Mouse (Mus musculus) A20 (cell line): Measurements from ENCODE around the gene Frmd6.
A peak's percentile ranks its signal among the peaks of the same experiment; 100 is the strongest.

Experiments used
- DNase-seq: peaks from one replicate; pipeline ENCODE4 v3.0.0-alpha.2; 2011; ENCODE audit warnings: low read depth, low spot score

Gene Frmd6

GRCm38 (mm10) chr12:70896068-70896467 is 70.8 kb downstream of the Frmd6 start:
- no peak for DNase-seq

GRCm38 (mm10) chr12:70897434-70897833 is 72.1 kb downstream of the Frmd6 start:
- peak; percentile 26 for DNase-seq

GRCm38 (mm10) chr12:70898450-70898849 is 73.1 kb downstream of the Frmd6 start:
- no peak for DNase-seq

- DNase-seq, result no peak
These were observed 79.2 kb downstream of the Frmd6 start for GRCm38 (mm10) chr12:70904471-70904870.

GRCm38 (mm10) chr12:70906867-70907266 is 81.6 kb downstream of the Frmd6 start:
- no peak for DNase-seq

- DNase-seq, result no peak
These were observed 82.3 kb downstream of the Frmd6 start for GRCm38 (mm10) chr12:70907651-70908050.

- no peak for DNase-seq
These were observed 82.8 kb downstream of the Frmd6 start for GRCm38 (mm10) chr12:70908076-70908475.

GRCm38 (mm10) chr12:70910241-70910720 is 85.0 kb downstream of the Frmd6 start:
- peak; percentile 63 for DNase-seq

GRCm38 (mm10) chr12:70911029-70911428 is 85.7 kb downstream of the Frmd6 start:
- DNase-seq, result peak; percentile 79

- peak; percentile 59 for DNase-seq
These were observed 86.5 kb downstream of the Frmd6 start for GRCm38 (mm10) chr12:70911676-70912379.

- DNase-seq, result peak; percentile 79
These were observed 88.1 kb downstream of the Frmd6 start for GRCm38 (mm10) chr12:70913429-70913828.

GRCm38 (mm10) chr12:70914387-70914786 is 89.1 kb downstream of the Frmd6 start:
- peak; percentile 67 for DNase-seq

- no peak for DNase-seq
These were observed 104.5 kb downstream of the Frmd6 start for GRCm38 (mm10) chr12:70929781-70930180.

- no peak for DNase-seq
These were observed 111.8 kb downstream of the Frmd6 start for GRCm38 (mm10) chr12:70937150-70937549.

GRCm38 (mm10) chr12:70937571-70938384 is 112.5 kb downstream of the Frmd6 start, which contains the start of gene Actr10:
Actr10 (plus strand) TSS chr12:70937857.
- DNase-seq, result peak; percentile 94

- no peak for DNase-seq
These were observed 115.5 kb downstream of the Frmd6 start for GRCm38 (mm10) chr12:70940806-70941205.

GRCm38 (mm10) chr12:70944181-70944580 is 118.9 kb downstream of the Frmd6 start:
- no peak for DNase-seq

- no peak for DNase-seq
These were observed 121.4 kb downstream of the Frmd6 start for GRCm38 (mm10) chr12:70946585-70947256.
